Mouse (Mus musculus) ES-E14 (cell line): ENCODE measurements around the gene Myl6b. TPM values are rescaled to one million over a fixed set of nuclear protein-coding genes. Genes with fewer than 3 reads are reported as not detected.
A peak's percentile ranks its signal among the peaks of the same experiment; 100 is the strongest.

Experiments used
- DNase-seq: peaks from one replicate; pipeline ENCODE4 v3.0.0-alpha.2; 2013; ENCODE audit warnings: low read depth, low spot score
- H3K27ac ChIP-seq: 2 replicates; pipeline ENCODE4 v1.5.1; 2012; ENCODE audit warnings: low read depth, mild to moderate bottlenecking, low read length, moderate library complexity, mixed read lengths; ENCODE audit not compliant: poor library complexity, insufficient read depth, severe bottlenecking
- H3K36me3 ChIP-seq: 2 replicates; pipeline ENCODE4 v1.6.1; 2012; ENCODE audit warnings: mild to moderate bottlenecking, low read length, moderate library complexity, mixed read lengths; ENCODE audit not compliant: control insufficient read depth, poor library complexity, insufficient read depth, severe bottlenecking
- H3K4me1 ChIP-seq, 2 experiments: fragments of 150-350 bp in 1 of 2; sonication (generic) in 1 of 2; 2 replicates each; pipeline ENCODE4 v1.6.1; 2012; ENCODE audit warnings: low read length in 2 of 2, mild to moderate bottlenecking in 1 of 2, mixed read lengths in 1 of 2; ENCODE audit not compliant: control insufficient read depth in 2 of 2, insufficient read depth in 2 of 2, poor library complexity in 1 of 2
- H3K4me3 ChIP-seq, 2 experiments: fragments of 150-350 bp in 1 of 2; sonication (generic) in 1 of 2; 2 replicates each; pipeline ENCODE4 v1.5.1; 2012; ENCODE audit warnings: low read length in 2 of 2, low read depth in 1 of 2, mild to moderate bottlenecking in 1 of 2, mixed read lengths in 1 of 2; ENCODE audit not compliant: insufficient read depth in 1 of 2, poor library complexity in 1 of 2, severe bottlenecking in 1 of 2
- H3K9ac ChIP-seq: 2 replicates; pipeline ENCODE4 v1.6.1; 2012; ENCODE audit warnings: low read depth, mild to moderate bottlenecking, low read length, mixed read lengths; ENCODE audit not compliant: poor library complexity, insufficient read depth, severe bottlenecking
- H3K9me3 ChIP-seq: fragments of 150-350 bp; sonication (generic); 2 replicates; pipeline ENCODE4 v1.6.1; 2012; ENCODE audit warnings: low read depth, mild to moderate bottlenecking, low read length; ENCODE audit not compliant: control insufficient read depth, insufficient read depth
- CHD2 ChIP-seq: IDR thresholded peaks from 2 replicates; pipeline ENCODE4 v1.6.1; 2014; ENCODE audit warnings: mild to moderate bottlenecking, low read depth, low read length, inconsistent platforms
- HCFC1 ChIP-seq: IDR thresholded peaks from 2 replicates; pipeline ENCODE4 v1.6.1; 2012; ENCODE audit warnings: low read length, inconsistent platforms, borderline replicate concordance; ENCODE audit not compliant: insufficient read depth
- MAFK ChIP-seq: IDR thresholded peaks from 2 replicates; pipeline ENCODE4 v1.6.1; 2014; ENCODE audit warnings: mild to moderate bottlenecking, low read depth, low read length, inconsistent platforms; ENCODE audit not compliant: insufficient read depth
- ZC3H11A ChIP-seq: IDR thresholded peaks from 2 replicates; pipeline ENCODE4 v1.6.1; 2012; ENCODE audit warnings: low read depth, mild to moderate bottlenecking, inconsistent platforms, low read length, borderline replicate concordance
- ZNF384 ChIP-seq: IDR thresholded peaks from 2 replicates; pipeline ENCODE4 v1.6.1; 2012; ENCODE audit warnings: low read depth, low read length, inconsistent platforms
- in situ Hi-C, 2 experiments: fragments of 600-800 bp; cut with MboI; formaldehyde crosslinking; loops; one replicate each; pipeline ENCODE4 v1.15.1; 2025; ENCODE audit warnings: low sequenced_read_pairs in 2 of 2, inconsistent platforms in 1 of 2; ENCODE audit not compliant: unreplicated experiment in 2 of 2
- total RNA-seq: library from RNA; depleted of rRNA; stranded (reverse); fragments of 300-350 nt; gene quantifications from 2 replicates; pipeline ENCODE4 v1.2.3, GENCODE M21; 2012; rRNA removed

Gene Myl6b
- 2.0 and 3.7 TPM in 2 replicates for total RNA-seq

DNA sequence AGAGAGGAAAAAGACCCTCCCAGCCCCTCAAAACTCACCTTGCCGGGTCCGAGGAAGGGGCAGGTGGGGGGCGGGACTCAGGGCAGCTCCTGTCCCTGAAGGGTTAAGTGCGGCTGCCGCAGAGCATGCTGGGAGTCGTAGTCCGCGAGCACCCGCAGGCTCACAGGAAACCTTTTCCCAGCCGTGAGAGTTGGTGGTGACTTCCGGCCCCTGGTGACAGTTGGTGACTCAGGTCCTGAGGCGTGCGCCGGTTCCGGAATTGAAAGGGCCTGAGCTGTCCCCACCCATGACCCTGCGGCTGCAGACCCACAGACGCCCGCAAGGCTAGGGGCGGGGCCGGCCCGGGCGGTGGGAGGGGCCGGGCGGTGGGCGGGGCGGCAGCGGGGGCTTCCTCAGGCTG lies at the start of gene Myl6b:
Gene Myl6b, minus strand, starts transcription at position 96 of the 400 bp plus-strand sequence.
- Histone ChIP-seq H3K9me3 (no peaks in the 10 kb centered on the region), H3K9ac (peak within 1 kb of the TSS; percentile 71), H3K4me1 (peaks cover 0 to 9% of the 10 kb centered on the region in 2 experiments; a peak in 2 of 4 replicates), H3K36me3 (no peaks in the 10 kb centered on the region), H3K27ac (no peak within 1 kb of the TSS), H3K4me3 (peak within 1 kb of the TSS; percentile 65 to 71)
- peak; percentile 50; the same call in 1 of the 2 replicates for TF ChIP-seq MAFK
- TF ChIP-seq CHD2, result peak; percentile 60; the same call in 1 of the 2 replicates
- no peak for TF ChIP-seq ZC3H11A
- peak; percentile 93 for TF ChIP-seq HCFC1
- no peak for TF ChIP-seq ZNF384
- peak; percentile 92 for DNase-seq
- in situ Hi-C loops, result no loop called here

DNA sequence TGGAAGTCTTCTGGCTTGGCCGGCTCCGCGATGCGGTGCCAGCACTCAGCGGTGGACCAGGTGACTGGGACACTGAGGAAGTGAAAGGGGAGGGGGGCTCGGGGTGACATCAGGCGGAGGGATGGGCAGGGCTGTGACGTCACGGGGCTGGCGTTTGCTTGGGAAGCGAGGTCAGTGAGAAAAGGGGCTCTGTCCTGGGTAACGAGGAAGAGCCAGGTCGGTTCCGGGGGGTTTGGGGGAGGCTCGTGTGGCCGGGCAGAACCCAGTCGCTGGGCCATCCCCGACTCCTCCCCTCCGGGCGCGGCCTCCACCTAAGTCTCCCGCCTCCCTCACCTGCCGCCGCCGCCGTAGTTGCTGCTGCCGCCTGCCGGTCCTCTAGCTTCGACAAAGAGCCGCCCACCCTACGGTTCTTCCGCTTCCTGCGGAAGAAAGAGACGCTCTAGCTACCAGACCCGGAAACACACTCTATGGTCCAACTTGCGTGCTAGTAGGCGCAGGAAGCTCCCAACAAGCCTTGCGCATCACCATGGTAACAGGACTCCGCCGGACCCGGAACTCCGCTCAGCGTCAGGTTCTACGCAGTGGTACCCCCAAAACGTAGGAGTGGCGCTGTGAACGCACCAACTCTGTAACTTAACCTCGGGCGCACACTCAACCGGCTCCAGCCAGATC lies 49.0 kb upstream of the Myl6b start, which contains the start of gene Zc3h10:
Gene Zc3h10, minus strand, starts transcription at position 414 of the 672 bp plus-strand sequence.
- Histone ChIP-seq H3K9me3 (no peaks in the 10 kb centered on the region), H3K27ac (peak within 1 kb of the TSS; percentile 89), H3K4me1 (peaks cover 0 to 19% of the 10 kb centered on the region in 2 experiments; a peak in 1 of 4 replicates), H3K9ac (peak within 1 kb of the TSS; percentile 93), H3K4me3 (peak within 1 kb of the TSS; percentile 91), H3K36me3 (peaks cover 30% of the 10 kb centered on the region)
- DNase-seq, result peak; percentile 91
- peak; percentile 83 for TF ChIP-seq HCFC1
- peak; percentile 47; the same call in 1 of the 2 replicates for TF ChIP-seq CHD2
- no peak for TF ChIP-seq ZNF384
- in situ Hi-C loops, result no loop called here

DNA sequence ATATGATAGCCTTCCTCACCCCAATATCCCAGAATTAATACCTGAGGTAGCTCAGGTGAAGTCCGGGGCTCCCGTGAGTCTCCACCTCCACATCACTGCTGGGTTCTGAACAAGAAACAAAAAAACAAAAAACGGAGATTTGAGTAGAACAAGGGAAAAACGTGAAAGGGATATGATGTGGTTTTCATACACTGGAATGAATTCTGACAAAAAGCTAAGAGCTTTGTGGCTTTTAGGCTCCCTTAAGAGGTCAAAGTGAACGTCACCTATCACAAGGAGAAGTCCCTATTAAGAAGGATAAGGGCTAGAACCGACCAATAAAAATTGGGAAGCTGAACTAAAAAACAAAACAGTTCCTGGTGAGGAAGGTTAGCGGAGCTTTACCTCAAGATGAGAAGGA lies 48.3 kb upstream of the Myl6b start:
- TF ChIP-seq HCFC1, result no peak
- TF ChIP-seq ZC3H11A, result no peak
- TF ChIP-seq ZNF384, result no peak
- no peak for TF ChIP-seq CHD2
- TF ChIP-seq MAFK, result no peak
- in situ Hi-C loops, result no loop called here
- peak overlapping the region; percentile 56 to 91 for H3K4me3 ChIP-seq
- peak overlapping the region; percentile 81 for H3K9ac ChIP-seq
- H3K9me3 ChIP-seq, result no peaks in the 10 kb centered on the region
- DNase-seq, result no peak
- peak overlapping the region; percentile 74 for H3K27ac ChIP-seq
- H3K36me3 ChIP-seq, result peaks cover 33% of the 10 kb centered on the region
- peaks cover 0 to 19% of the 10 kb centered on the region in 2 experiments; a peak in 1 of 4 replicates for H3K4me1 ChIP-seq

DNA sequence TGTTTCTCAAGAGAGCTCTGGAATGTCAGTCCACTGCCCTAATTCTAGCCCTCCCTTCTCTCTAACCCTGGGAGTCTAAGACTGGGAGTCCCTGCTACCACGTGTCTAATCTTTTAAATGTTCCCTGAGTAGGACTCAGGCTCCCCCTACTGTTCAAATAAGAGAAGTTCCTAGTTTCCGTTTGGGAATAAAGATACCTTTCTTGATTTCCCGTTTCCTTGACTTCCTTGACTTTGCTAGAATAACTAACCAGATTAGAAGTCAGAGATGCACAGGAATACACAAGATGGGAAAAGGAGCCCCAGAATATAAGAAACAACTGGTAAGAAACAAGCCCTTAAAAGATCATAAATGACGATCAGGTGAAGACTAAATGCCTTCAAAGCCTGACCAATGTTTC lies 47.9 kb upstream of the Myl6b start:
- DNase-seq, result peak; percentile 54
- no peaks in the 10 kb centered on the region for H3K9me3 ChIP-seq
- TF ChIP-seq ZC3H11A (peak; percentile 60; the same call in 1 of the 2 replicates), ZNF384 (no peak), HCFC1 (peak; percentile 50; the same call in 1 of the 2 replicates), MAFK (no peak), CHD2 (no peak)
- no peak overlapping the region for H3K27ac ChIP-seq
- peaks cover 33% of the 10 kb centered on the region for H3K36me3 ChIP-seq
- H3K4me3 ChIP-seq, result peak overlapping the region; percentile 56 to 91
- peaks cover 0 to 19% of the 10 kb centered on the region in 2 experiments; a peak in 1 of 4 replicates for H3K4me1 ChIP-seq
- peak overlapping the region; percentile 81; the same call in 1 of the 2 replicates for H3K9ac ChIP-seq
- in situ Hi-C loops, result no loop called here
